Mouse (Mus musculus) hindbrain, embryonic 13.5 days (tissue): ENCODE results near the gene Tbx15. TPM values are rescaled to one million over a fixed set of nuclear protein-coding genes. Genes with fewer than 3 reads are reported as not detected.

Source experiments
- ATAC-seq: fragments of 200-750 bp; cut with Nextera tagmentation; 2 replicates; pipeline ENCODE4 v1.8.0; 2017; ENCODE audit warnings: moderate TSS enrichment; ENCODE audit not compliant: low FRiP score
- H3K27ac ChIP-seq: fragments of 300-500 bp; sonication (generic); 2 replicates; pipeline ENCODE4 v1.5.1; 2015; ENCODE audit warnings: inconsistent platforms, mild to moderate bottlenecking, moderate library complexity
- H3K27me3 ChIP-seq: fragments of 300-500 bp; sonication (generic); 2 replicates; pipeline ENCODE4 v1.6.1; 2015; ENCODE audit warnings: mild to moderate bottlenecking, inconsistent platforms
- H3K36me3 ChIP-seq: fragments of 300-500 bp; sonication (generic); 2 replicates; pipeline ENCODE4 v1.6.1; 2015; ENCODE audit warnings: mild to moderate bottlenecking, inconsistent platforms
- H3K4me1 ChIP-seq: fragments of 300-500 bp; sonication (generic); replicated peaks from 2 replicates; pipeline ENCODE4 v1.6.1; 2015; ENCODE audit warnings: inconsistent platforms
- H3K4me2 ChIP-seq: fragments of 300-500 bp; sonication (generic); 2 replicates; pipeline ENCODE4 v1.6.1; 2015; ENCODE audit warnings: inconsistent platforms, mild to moderate bottlenecking, moderate library complexity
- H3K4me3 ChIP-seq: fragments of 300-500 bp; sonication (generic); 2 replicates; pipeline ENCODE4 v1.5.1; 2015; ENCODE audit warnings: mild to moderate bottlenecking, inconsistent platforms
- H3K9ac ChIP-seq: fragments of 300-500 bp; sonication (generic); 2 replicates; pipeline ENCODE4 v1.6.1; 2015; ENCODE audit warnings: mild to moderate bottlenecking, inconsistent platforms
- H3K9me3 ChIP-seq: fragments of 300-500 bp; sonication (generic); 2 replicates; pipeline ENCODE4 v1.6.1; 2016; ENCODE audit warnings: inconsistent platforms
- WGBS: fragments of 180-500 bp; shearing (Covaris S2); methylation state at CpG from one replicate; pipeline ENCODE4 v1.1.7; 2015; 5-methylcytosine and 5-hydroxymethylcytosine counted together
- polyA plus RNA-seq: library from polyadenylated mRNA; unstranded; fragments of >200 nt; fragmentation: Nextera tagmentation; extraction: Ambion mirVana; gene quantifications from 2 replicates; pipeline ENCODE4 v1.2.1, GENCODE M21; 2015

Gene Tbx15
- 0.57 and 1.1 TPM in 2 replicates for polyA plus RNA-seq

DNA sequence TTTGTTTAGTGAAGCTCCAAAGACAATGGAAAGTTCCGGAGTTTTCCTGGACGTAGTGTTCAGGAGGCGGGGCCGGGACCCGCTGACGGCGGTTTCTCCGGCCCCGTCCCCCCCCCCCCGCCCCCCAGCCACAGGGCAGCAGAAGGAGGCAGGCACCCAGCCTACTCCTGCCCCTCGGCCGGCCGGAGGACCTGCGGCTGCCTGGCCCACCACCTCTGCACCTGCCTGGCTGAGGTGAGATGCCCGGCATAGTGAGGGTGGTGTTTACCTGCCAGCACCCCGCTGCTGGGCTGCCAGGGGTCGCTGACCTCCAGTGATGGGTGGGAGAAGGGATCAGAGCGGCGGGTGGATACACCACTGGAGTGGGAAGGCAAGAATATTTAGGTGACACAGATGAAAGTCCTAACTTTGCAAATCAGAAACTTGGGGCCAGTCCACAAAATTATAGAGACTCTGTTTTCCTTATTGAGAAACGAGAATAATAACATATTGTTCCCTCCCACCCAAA lies at the start of gene Tbx15:
Gene Tbx15 (plus strand): TSS at position 169 of the 508 bp plus-strand sequence.
- no peak within 1 kb of the TSS for H3K9ac ChIP-seq
- peaks cover 98% of the 10 kb centered on the region for H3K27me3 ChIP-seq
- WGBS = 0% methylated on average over 15 of the region's 20 CpGs
- H3K4me1 ChIP-seq = peaks cover 4% of the 10 kb centered on the region; the same call in 1 of the 2 replicates
- H3K36me3 ChIP-seq = no peaks in the 10 kb centered on the region
- no peak within 1 kb of the TSS for H3K4me3 ChIP-seq
- H3K27ac ChIP-seq = no peak within 1 kb of the TSS
- ATAC-seq = no peak
- H3K9me3 ChIP-seq = no peaks in the 10 kb centered on the region
- H3K4me2 ChIP-seq = peak within 1 kb of the TSS; percentile 19; the same call in 1 of the 2 replicates

DNA sequence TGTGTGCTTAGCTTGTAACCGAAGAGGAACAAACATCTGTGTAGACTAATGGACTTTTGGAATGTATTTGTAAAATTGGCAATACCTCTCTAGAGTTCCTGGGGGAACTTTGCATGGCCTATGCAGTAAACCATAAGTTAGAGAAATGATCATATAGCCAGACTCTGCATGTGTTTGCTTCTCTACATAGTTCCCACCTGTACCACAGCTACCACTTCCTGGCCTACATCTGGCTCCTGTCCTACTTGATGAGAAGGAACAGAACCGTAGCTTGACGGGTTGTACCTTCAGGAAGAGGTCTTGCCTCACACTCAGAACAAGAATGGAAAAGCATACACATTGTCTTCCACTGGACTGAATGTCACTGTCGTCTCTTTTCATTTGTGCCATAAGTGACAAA lies 46.6 kb upstream of the Tbx15 start:
- H3K27ac ChIP-seq = no peak overlapping the region
- no peak for ATAC-seq
- WGBS = 79% methylated on average over 4 of the region's 4 CpGs

DNA sequence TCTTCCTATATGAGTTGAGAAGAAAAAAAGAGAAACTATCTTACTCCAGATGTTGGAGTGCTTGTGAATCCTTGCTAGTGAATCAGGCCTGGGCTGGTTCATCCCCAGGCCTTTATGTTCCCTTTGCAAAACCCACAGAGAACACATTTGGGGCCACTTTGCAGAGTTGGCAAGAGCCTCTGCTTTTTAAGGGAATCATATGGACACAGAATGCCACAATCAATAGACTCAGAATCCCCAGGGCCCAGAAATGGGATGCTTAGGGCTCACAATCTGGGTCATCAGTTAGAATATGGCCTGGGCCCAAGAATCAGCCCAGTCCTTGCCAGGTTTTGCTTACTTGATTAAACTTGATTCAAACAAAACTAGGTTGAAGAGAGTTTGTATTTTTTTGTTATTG lies 36.9 kb upstream of the Tbx15 start:
- Histone ChIP-seq H3K4me1 (no peaks in the 10 kb centered on the region), H3K9ac (no peak overlapping the region), H3K9me3 (no peaks in the 10 kb centered on the region), H3K27me3 (no peaks in the 10 kb centered on the region), H3K36me3 (no peaks in the 10 kb centered on the region), H3K4me2 (no peak overlapping the region), H3K27ac (no peak overlapping the region), H3K4me3 (no peak overlapping the region)
- no peak for ATAC-seq

More for the DNA sequence above, 46.6 kb upstream of the Tbx15 start:
- no peaks in the 10 kb centered on the region for H3K4me1 ChIP-seq
- no peaks in the 10 kb centered on the region for H3K36me3 ChIP-seq
- no peaks in the 10 kb centered on the region for H3K27me3 ChIP-seq
- H3K4me2 ChIP-seq = no peak overlapping the region
- no peaks in the 10 kb centered on the region for H3K9me3 ChIP-seq
- no peak overlapping the region for H3K4me3 ChIP-seq
- H3K9ac ChIP-seq = no peak overlapping the region

DNA sequence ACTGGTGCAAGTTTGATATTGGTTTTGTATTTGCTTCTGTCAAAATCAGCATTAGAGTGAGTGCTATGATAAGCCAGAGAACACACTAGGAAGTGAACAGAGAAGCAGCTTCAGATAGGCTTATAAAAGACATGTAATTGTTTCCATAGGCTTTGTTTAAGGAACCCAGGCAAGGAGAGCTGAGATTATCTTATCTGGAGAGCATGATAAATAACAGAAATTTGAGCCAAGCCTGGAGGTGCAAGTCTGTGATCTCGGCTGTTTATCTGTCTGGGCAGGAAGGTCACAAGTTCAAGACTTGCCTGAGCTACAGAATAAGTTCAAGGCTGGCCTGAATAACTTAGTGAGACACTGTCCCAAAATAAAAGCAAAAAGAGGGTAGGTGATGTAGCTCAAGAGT lies 31.8 kb upstream of the Tbx15 start:
- no peaks in the 10 kb centered on the region for H3K9me3 ChIP-seq
- no peak overlapping the region for H3K27ac ChIP-seq
- H3K36me3 ChIP-seq = no peaks in the 10 kb centered on the region
- H3K9ac ChIP-seq = no peak overlapping the region
- H3K4me3 ChIP-seq = no peak overlapping the region
- ATAC-seq = no peak
- WGBS = 62% methylated on average over 1 of the region's 1 CpGs
- H3K4me2 ChIP-seq = no peak overlapping the region
- H3K4me1 ChIP-seq = peaks cover 6% of the 10 kb centered on the region
- H3K27me3 ChIP-seq = no peaks in the 10 kb centered on the region

DNA sequence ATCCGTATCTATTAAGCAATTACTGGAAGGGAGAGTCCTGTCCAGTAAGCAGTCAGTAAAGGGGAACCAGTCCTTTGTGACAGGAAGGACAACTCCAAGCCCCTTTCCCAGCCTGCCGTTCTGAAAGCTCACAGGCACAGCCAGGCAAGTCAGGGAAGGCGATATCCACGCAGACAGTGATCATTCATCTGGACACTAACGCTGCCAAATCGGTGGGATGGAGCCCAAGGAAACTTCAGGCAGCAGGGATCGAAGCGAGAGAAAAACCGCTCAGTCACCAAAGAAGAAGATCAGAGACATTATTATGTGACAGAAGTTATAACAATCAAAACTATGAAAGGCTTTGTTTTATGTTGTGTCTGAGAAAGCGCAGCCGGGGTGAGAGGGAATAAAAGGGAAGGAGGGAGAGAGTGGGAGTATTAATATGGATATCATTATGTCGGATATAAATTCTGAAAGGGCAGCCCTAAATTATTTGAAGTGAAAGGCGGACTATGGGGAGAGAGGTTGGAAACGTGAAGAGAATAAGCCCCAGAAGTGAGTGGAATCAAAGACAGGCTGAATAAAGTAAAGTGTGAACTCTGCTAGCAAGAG lies 29.0 kb upstream of the Tbx15 start:
- no peak overlapping the region for H3K4me3 ChIP-seq
- H3K27ac ChIP-seq = no peak overlapping the region
- H3K36me3 ChIP-seq = peaks cover under 1% of the 10 kb centered on the region; the same call in 1 of the 2 replicates
- no peak overlapping the region for H3K9ac ChIP-seq
- WGBS = 43% methylated on average over 14 of the region's 14 CpGs
- no peak overlapping the region for H3K4me2 ChIP-seq
- H3K9me3 ChIP-seq = no peaks in the 10 kb centered on the region
- no peaks in the 10 kb centered on the region for H3K27me3 ChIP-seq
- peaks cover 6% of the 10 kb centered on the region for H3K4me1 ChIP-seq
- ATAC-seq = no peak

DNA sequence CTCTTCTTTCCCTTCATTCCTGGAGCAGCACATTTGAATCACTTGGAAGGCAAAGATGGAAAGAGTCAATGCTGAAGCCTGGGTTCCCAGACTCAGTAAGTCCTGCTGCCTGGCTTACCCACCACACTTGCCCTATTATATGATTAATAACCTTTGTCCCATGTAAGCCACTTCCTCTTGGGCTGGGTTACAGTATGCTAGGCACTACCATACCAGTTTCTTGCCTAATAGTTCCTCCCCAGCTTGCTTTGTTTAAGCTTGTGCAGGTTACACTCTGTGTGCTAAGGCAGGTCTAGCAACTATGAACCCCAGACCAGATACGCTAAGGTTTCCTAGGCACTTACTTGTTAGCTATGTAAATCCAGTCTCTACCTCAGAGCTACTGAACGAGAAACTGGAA lies 12.4 kb upstream of the Tbx15 start:
- Histone ChIP-seq H3K9ac (no peak overlapping the region), H3K27ac (no peak overlapping the region), H3K9me3 (no peaks in the 10 kb centered on the region), H3K27me3 (peaks cover 15% of the 10 kb centered on the region), H3K4me1 (no peaks in the 10 kb centered on the region), H3K4me3 (no peak overlapping the region), H3K36me3 (no peaks in the 10 kb centered on the region), H3K4me2 (no peak overlapping the region)
- ATAC-seq = no peak
- WGBS = 77% methylated on average over 2 of the region's 2 CpGs

DNA sequence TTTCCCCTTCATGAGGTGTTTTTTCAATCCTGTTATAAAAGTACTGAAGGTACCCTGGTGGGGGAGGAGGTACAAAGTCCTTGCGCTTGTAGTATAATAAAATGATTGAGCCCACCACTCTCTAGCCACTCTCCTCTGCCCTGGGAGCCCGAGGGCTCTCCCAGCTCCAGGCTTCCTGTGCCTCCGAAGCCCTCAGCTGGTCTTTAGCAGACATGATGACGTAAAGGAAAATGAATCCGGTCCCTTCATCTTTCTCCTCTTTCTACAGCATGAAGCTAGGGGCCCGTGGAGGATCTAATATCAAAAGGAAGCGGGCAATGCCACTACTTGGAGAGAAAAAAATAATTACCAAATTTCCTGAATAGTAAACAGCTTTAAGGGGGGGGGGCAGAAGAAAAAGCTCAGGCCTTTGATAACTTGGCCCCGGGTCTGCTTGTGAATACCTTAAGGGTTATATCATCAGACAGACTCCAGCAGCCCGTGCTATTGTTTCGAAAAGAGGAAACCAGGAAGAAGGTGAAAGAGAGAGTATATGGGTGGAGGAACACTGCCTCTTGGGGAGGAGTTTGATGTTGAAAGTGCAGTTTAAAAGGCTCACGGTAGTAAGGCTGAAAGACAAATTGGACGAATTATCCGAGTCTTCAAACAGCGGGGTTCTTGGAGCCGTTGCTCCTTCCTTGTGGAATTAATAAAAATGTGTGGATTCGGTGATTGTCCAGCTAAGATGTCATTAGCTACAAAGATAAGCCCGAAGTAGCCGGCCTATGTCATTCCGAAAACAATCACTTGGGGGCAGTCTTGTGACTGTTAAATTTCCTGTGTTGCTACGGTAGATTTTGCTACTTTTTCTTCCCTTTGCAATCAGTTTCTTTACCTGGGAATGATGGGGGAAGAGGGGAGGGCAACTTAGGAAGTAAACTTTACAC lies 6.5 kb upstream of the Tbx15 start:
- Histone ChIP-seq H3K27ac (no peak overlapping the region), H3K27me3 (peaks cover 71% of the 10 kb centered on the region), H3K4me2 (peak overlapping the region; percentile 20), H3K9ac (no peak overlapping the region), H3K4me1 (peaks cover 9% of the 10 kb centered on the region), H3K4me3 (no peak overlapping the region), H3K36me3 (no peaks in the 10 kb centered on the region), H3K9me3 (no peaks in the 10 kb centered on the region)
- ATAC-seq = no peak
- 9% methylated on average over 20 of the region's 20 CpGs for WGBS

DNA sequence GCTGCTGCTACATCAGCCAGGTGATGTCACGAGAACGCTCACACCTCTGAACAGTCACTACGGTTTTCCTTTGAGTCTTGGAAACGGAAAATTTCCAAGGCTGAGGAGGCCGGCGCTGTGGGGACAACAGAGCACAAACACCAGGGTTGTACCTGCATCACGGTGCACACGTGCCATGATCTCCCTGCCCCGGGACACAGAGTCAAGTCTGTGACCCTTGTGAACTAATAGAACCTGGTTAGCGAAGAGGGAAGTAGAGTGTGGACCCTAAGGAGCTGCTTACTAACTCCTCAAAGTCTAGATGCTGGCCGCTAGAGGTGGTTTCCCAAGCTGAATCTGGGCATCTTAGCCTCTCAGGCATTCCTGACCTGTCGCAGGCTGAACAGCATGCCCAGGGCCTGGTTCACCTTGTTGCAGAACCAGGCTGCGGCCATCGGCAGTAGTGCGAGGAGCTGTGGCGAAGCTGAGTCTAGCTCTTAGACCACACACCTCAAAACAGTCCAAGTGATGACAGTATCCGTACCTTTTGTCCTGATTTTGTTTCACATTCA lies 5.8 kb upstream of the Tbx15 start:
- H3K9me3 ChIP-seq = no peaks in the 10 kb centered on the region
- H3K9ac ChIP-seq = no peak overlapping the region
- peaks cover 79% of the 10 kb centered on the region for H3K27me3 ChIP-seq
- peak; percentile 70 for ATAC-seq
- H3K36me3 ChIP-seq = no peaks in the 10 kb centered on the region
- H3K4me1 ChIP-seq = peaks cover 9% of the 10 kb centered on the region
- WGBS = 5% methylated on average over 17 of the region's 17 CpGs
- H3K4me3 ChIP-seq = no peak overlapping the region
- H3K4me2 ChIP-seq = peak overlapping the region; percentile 20
- no peak overlapping the region for H3K27ac ChIP-seq

DNA sequence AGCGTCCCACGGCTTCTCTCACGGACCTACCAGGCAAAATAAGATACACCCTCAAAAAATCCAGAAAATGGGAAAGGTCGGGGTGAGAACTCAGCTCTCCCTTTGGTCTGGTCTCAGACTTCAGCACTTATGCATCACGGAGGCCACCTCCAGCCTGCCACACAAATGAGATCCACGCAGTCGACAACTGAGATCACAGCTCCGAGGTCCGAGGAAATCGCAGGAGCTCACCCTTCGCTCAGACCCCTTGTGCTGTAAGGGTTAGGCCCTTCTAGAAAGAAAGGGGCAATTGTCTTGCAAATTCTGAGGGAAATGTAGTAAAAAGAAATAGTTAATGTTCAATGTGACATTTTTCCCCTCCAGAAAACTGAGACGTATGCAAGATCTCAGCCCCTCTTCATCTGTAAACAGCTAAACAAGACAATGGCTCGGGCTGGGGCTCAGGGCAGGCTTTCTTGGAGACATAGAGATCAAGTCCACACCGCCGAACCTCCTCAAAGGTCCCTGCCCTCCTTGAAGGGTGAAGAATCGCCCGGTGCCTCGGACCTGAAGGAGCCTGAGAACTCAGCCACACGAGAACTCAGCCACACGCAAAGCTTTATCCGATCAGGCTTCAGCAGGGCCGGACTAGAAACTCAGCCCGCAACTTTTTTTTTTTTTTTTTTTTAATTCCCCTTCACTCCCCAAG lies 4.9 kb upstream of the Tbx15 start:
- ATAC-seq = no peak
- peaks cover 88% of the 10 kb centered on the region for H3K27me3 ChIP-seq
- WGBS = 1% methylated on average over 22 of the region's 23 CpGs

DNA sequence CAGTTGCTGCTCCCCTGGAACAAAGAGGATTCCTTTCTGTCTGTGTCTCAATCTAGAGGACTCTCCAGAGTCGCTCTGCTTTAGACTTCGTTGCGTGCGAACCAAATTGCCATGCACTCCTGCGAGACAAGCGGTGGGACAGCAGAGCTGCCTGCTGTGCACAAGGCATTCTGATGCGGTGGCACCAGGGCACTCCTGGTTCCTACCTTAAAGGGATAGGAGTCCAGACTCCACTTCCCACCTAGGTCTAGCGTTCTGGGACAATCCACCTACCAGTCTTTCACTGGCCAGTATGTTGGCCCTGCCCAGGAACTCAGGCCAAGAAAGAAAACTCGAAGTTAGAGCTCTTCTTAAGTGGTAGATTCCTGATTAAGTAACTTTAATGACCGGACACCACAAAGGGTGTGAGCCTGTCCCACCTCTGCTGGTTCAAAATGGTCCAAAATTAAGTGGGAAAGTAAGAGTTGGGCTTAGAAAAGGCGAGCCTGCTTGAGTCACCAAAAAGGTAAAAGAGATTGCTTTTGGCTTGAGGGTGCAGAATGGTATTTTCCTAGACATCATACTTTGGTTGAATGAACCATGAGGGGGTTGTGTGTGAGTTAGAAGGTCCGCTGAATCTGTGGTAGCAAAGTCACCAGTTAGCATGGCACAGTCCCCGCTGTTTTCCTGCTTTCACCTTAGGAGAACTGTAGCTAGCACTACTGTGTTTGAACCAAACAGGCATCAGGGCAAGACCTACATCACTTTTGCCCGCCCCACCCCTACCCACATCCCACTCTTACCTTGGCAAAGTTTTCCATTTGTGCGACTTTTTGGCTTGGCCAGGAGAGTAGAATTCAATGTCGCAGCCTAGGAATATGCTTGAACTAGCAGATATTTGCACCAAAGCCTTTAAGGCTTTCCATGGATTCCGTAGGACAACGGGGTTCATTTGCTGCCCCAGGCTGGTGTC lies 4.1 kb upstream of the Tbx15 start:
- 5% methylated on average over 18 of the region's 18 CpGs for WGBS
- no peak overlapping the region for H3K4me3 ChIP-seq
- ATAC-seq = no peak

More for the DNA sequence above, 4.9 kb upstream of the Tbx15 start:
- H3K9ac ChIP-seq = no peak overlapping the region
- peaks cover 9% of the 10 kb centered on the region for H3K4me1 ChIP-seq
- H3K4me2 ChIP-seq = no peak overlapping the region
- no peak overlapping the region for H3K4me3 ChIP-seq
- H3K36me3 ChIP-seq = no peaks in the 10 kb centered on the region
- no peak overlapping the region for H3K27ac ChIP-seq
- H3K9me3 ChIP-seq = no peaks in the 10 kb centered on the region

DNA sequence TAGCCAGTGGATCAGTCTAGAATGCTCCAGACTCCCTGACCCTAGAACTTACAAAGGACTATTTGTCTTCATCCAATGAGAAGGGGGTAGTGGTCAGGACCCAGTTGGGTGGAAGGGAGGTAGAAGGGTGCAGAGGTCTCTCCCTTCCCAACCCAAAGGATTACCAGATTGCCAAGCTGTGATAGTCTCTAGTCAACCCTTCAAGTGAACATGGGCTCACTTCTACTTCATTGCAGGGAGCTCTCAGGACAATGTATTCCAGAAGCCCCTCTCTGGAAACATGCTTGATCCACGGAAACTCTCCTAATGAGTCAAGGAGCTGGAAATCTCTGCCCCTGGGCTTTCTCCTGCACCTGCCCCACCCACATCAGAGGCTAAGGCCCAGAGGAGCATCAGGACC lies 1.5 kb upstream of the Tbx15 start:
- no peak for ATAC-seq
- Histone ChIP-seq H3K36me3 (no peaks in the 10 kb centered on the region), H3K27me3 (peaks cover 98% of the 10 kb centered on the region), H3K4me2 (no peak overlapping the region), H3K9me3 (no peaks in the 10 kb centered on the region), H3K27ac (no peak overlapping the region), H3K4me1 (peaks cover 10% of the 10 kb centered on the region), H3K4me3 (no peak overlapping the region), H3K9ac (no peak overlapping the region)
- 4% methylated on average over 1 of the region's 1 CpGs for WGBS

More for the DNA sequence above, 4.1 kb upstream of the Tbx15 start:
- Histone ChIP-seq H3K27ac (no peak overlapping the region), H3K27me3 (peaks cover 96% of the 10 kb centered on the region), H3K9me3 (no peaks in the 10 kb centered on the region), H3K4me2 (no peak overlapping the region), H3K4me1 (peaks cover 9% of the 10 kb centered on the region), H3K9ac (no peak overlapping the region), H3K36me3 (no peaks in the 10 kb centered on the region)
